Comparison of ENCODE assay signal across 28 mouse cellular contexts in genomic region chr7:141451928-141452327, GRCm38 (mm10). TPM values are rescaled to one million over a fixed set of nuclear protein-coding genes. Genes with fewer than 3 reads are reported as not detected.
DNase-seq lines count a peak whose midpoint lies in the region; ATAC-seq and TF ChIP-seq lines count a peak whose summit lies in the region.
"Had no signal": no experiment of that assay in that cellular context is flagged by ENCODE, and none has a peak within 500 bp of the region (broad histone marks: within the 10 kb centered on the region; RNA-seq: fewer than 3 reads in every experiment).

No protein-coding gene starts in this region.

- peak overlapping the region; percentile 53 for H3K27ac ChIP-seq in liver, embryonic 13.5 days
- H3K27ac ChIP-seq: embryonic facial prominence, embryonic 10.5 days; embryonic facial prominence, embryonic 15.5 days; heart, adult 2 months; kidney, embryonic 15.5 days; midbrain, embryonic 10.5 days; neural tube, embryonic 13.5 days; stomach, embryonic 15.5 days had no signal

- H3K36me3 ChIP-seq in liver, embryonic 13.5 days = peaks cover 43% of the 10 kb centered on the region
- peaks cover 20% of the 10 kb centered on the region for H3K36me3 ChIP-seq in myocyte (ENCODE audit: control insufficient read depth, insufficient read depth)

- H3K9me3 ChIP-seq in liver, embryonic 13.5 days (replicated peaks) = no peaks in the 10 kb centered on the region
- H3K9me3 ChIP-seq: embryonic facial prominence, embryonic 10.5 days; embryonic facial prominence, embryonic 15.5 days; kidney, embryonic 15.5 days; midbrain, embryonic 10.5 days; neural tube, embryonic 13.5 days; stomach, embryonic 15.5 days had no signal

- TF ChIP-seq POLR2A in myocyte (IDR thresholded peaks at IDR 0.05; ENCODE audit: insufficient read length, low read depth) = peak; percentile 24

- peaks cover 66% of the 10 kb centered on the region for H3K4me1 ChIP-seq in liver, embryonic 13.5 days (replicated peaks)

- peak; percentile 33 for DNase-seq in cerebellum, adult 11-12 months
- DNase-seq in cerebellum, adult 18-20 months = no peak
- DNase-seq in liver, embryonic 13.5 days = no peak
- DNase-seq in liver (no peak), R1 (ENCODE audit: low read depth, low spot score) (peak; percentile 60)
- DNase-seq in urinary bladder, postnatal 14 days (ENCODE audit: low spot score) = no peak
- DNase-seq: cerebellum, adult 8-10 months; cerebellum, postnatal 25 days; gastrocnemius, postnatal 25 days; heart, adult 2 months; heart, postnatal 14 days; kidney, adult 18-20 months; kidney, postnatal 25 days; lung, embryonic 14.5 days; lung, postnatal 14 days; retina, postnatal 1 day; right cerebral cortex, postnatal 25 days; thymus, postnatal 14 days had no signal

- H3K4me2 ChIP-seq in liver, embryonic 13.5 days = 0 out of 2 replicates have a peak overlapping the region, but pooled peaks have one; percentile 2
- no peak overlapping the region for H3K4me2 ChIP-seq in myocyte (ENCODE audit: low read depth)
- H3K4me2 ChIP-seq: embryonic facial prominence, embryonic 15.5 days; kidney, embryonic 15.5 days; lung, embryonic 14.5 days; neural tube, embryonic 13.5 days; stomach, embryonic 15.5 days had no signal

- no peak overlapping the region for H3ac ChIP-seq in myocyte (ENCODE audit: control insufficient read depth, insufficient read length)

- H3K4me3 ChIP-seq in liver, embryonic 13.5 days (replicated peaks) = no peak overlapping the region
- no peak overlapping the region for H3K4me3 ChIP-seq in myocyte
- H3K4me3 ChIP-seq: embryonic facial prominence, embryonic 10.5 days; embryonic facial prominence, embryonic 15.5 days; heart, adult 2 months; kidney, embryonic 15.5 days; midbrain, embryonic 10.5 days; neural tube, embryonic 13.5 days; stomach, embryonic 15.5 days had no signal

- ATAC-seq in liver, embryonic 13.5 days (ENCODE audit: low read depth) = no peak
- ATAC-seq: CD4-positive, CD25-positive, alpha-beta regulatory T cell, adult 4 months; forebrain, embryonic 14.5 days; hindbrain, embryonic 16.5 days had no signal

- no peaks in the 10 kb centered on the region for H3K27me3 ChIP-seq in liver, embryonic 13.5 days
- H3K27me3 ChIP-seq in myocyte (ENCODE audit: control insufficient read depth, insufficient read depth, insufficient read length) = no peaks in the 10 kb centered on the region
- H3K27me3 ChIP-seq: embryonic facial prominence, embryonic 15.5 days; kidney, embryonic 15.5 days; neural tube, embryonic 13.5 days; stomach, embryonic 15.5 days had no signal

- peak overlapping the region; percentile 36 for H3K9ac ChIP-seq in liver, embryonic 13.5 days
- H3K9ac ChIP-seq: embryonic facial prominence, embryonic 15.5 days; kidney, embryonic 15.5 days; lung, embryonic 14.5 days; neural tube, embryonic 13.5 days; stomach, embryonic 15.5 days had no signal

- peaks cover 19% of the 10 kb centered on the region for H3K79me2 ChIP-seq in myocyte (ENCODE audit: control insufficient read depth, insufficient read depth)

TF ChIP-seq in myocyte, 11 proteins besides CTCF, POLR2A, EP300 and RAD21:
- TF ChIP-seq POLR2AphosphoS2 (IDR thresholded peaks at IDR 0.05; ENCODE audit: insufficient read length, low read depth) (peak; percentile 82), MAX (IDR thresholded peaks at IDR 0.05; ENCODE audit: low read depth) (no peak)
TF ChIP-seq in myocyte: peak in this region for 1.

RNA-seq across cellular contexts. Expression of gene Pnpla2, which starts 3.1 kb away (rescaled TPM):
- 11.9 and 13.8 TPM in 2 replicates for polyA plus RNA-seq in liver, embryonic 13.5 days (2015; fragmentation: Nextera tagmentation; extraction: Ambion mirVana)
- 50.5 TPM for polyA plus RNA-seq in myocyte (2012; fragmentation: generic; extraction: Trizol)

RNA-seq across cellular contexts. Expression of gene Rplp2, which starts 4.8 kb away (rescaled TPM):
- polyA plus RNA-seq in liver, embryonic 13.5 days (2015; fragmentation: Nextera tagmentation; extraction: Ambion mirVana) = 1,223 and 1,240 TPM in 2 replicates
- polyA plus RNA-seq in myocyte (2012; fragmentation: generic; extraction: Trizol) = 5,265 TPM

RNA-seq across cellular contexts. Expression of gene Pidd1, which starts 8.1 kb away (rescaled TPM):
- 10.9 and 11.4 TPM in 2 replicates for polyA plus RNA-seq in liver, embryonic 13.5 days (2015; fragmentation: Nextera tagmentation; extraction: Ambion mirVana)
- 1.9 TPM for polyA plus RNA-seq in myocyte (2012; fragmentation: generic; extraction: Trizol)

RNA-seq across cellular contexts. Expression of gene Cracr2b, which starts 9.0 kb away (rescaled TPM):
- polyA plus RNA-seq in liver, embryonic 13.5 days (2015; fragmentation: Nextera tagmentation; extraction: Ambion mirVana) = 3.6 and 4.0 TPM in 2 replicates
- 2.4 TPM for polyA plus RNA-seq in myocyte (2012; fragmentation: generic; extraction: Trizol)
- polyA plus RNA-seq: CD4-positive, CD25-positive, alpha-beta regulatory T cell, adult 4 months had no signal

RNA-seq across cellular contexts. Expression of gene Slc25a22, which starts 14.2 kb away (rescaled TPM):
- polyA plus RNA-seq in liver, embryonic 13.5 days (2015; fragmentation: Nextera tagmentation; extraction: Ambion mirVana) = 16.6 and 20.4 TPM in 2 replicates
- polyA plus RNA-seq in myocyte (2012; fragmentation: generic; extraction: Trizol) = 8.8 TPM

Comparison
In these comparisons a context has a peak if more than half of its experiments do, and no peak if none do; other contexts are left out.
1. DNase-seq: peak in cerebellum, adult 11-12 months (single experiment) and R1 (single experiment); none in cerebellum, adult 18-20 months (0 of 2), liver, embryonic 13.5 days (single experiment), liver (single experiment) and urinary bladder, postnatal 14 days (single experiment).